Mouse (Mus musculus): ENCODE data around the gene Tagap. TPM values are rescaled to one million over a fixed set of nuclear protein-coding genes. Genes with fewer than 3 reads are reported as not detected.
A peak's percentile ranks its signal among the peaks of the same experiment; 100 is the strongest.
"Not testable (repeated sequence)": the region's sequence is repeated elsewhere in the genome, so short reads cannot be mapped to it uniquely, and the experiment has no call there.

The Tagap gene
- polyA plus RNA-seq, 1 experiment: 8.7 TPM

DNA sequence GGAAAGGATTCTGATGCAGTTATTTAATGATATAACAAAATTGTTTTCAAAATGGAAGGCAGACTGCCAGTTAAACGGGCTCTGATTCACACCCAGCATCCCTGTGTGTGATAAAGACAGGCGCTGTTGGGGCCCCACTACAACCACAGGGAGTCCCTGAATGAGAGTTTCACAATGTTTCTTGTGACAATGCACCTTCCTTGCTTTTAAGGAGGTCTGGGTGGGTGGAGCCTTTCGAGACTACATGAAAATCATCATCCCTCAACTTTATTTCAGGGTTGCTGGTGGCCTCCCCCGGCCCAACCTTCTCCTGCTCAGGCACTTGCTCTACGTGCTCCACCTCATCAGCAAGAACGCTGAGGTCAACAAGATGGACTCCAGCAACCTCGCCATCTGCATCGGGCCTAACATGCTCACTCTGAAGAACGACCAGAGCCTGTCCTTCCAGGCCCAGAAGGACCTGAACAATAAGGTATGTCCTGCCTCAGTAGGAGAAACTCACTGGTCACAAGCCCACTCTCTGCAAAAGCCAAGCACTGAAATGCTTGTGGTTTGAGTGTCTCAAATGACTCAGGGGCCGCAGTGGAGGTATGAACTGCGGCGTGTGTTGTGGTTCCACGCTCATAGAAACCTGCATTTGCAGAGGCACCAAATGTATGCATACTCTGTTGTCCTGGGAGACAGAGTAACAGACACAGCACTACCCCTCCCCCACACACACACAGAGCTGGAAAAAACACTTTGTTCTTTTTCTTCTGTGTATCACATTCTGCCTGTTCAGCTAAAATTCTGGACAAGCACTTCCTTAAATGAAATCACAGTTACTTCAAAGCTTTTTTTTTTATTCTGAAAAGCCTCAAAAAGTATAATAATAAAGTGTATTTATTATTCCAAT is 5.5 kb downstream of the Tagap start:
- 74% methylated on average over 13 of the region's 13 CpGs for WGBS
- no peak for TF ChIP-seq POLR2A (IDR thresholded peaks at IDR 0.05; ENCODE audit: borderline replicate concordance, control insufficient read depth, low read depth, low read length)
- no peak for TF ChIP-seq CTCF (IDR thresholded peaks at IDR 0.05; ENCODE audit: control insufficient read depth, insufficient read depth, low read length)

GRCm38 (mm10) chr17:7932121-7932520 is 6.3 kb downstream of the Tagap start:
- H3K4me1 ChIP-seq (ENCODE audit: control insufficient read depth, insufficient read depth, low read length); H3K27ac ChIP-seq (ENCODE audit: control insufficient read depth, insufficient read depth, low read depth, low read length, poor library complexity); H3K4me3 ChIP-seq (replicated peaks; ENCODE audit: control insufficient read depth, low read depth, low read length): not testable (repeated sequence)
- 82% methylated on average over 7 of the region's 8 CpGs for WGBS

More for the DNA sequence above, 5.5 kb downstream of the Tagap start:
- Histone ChIP-seq H3K27ac (ENCODE audit: control insufficient read depth, insufficient read depth, low read depth, low read length, poor library complexity) (no peak overlapping the region), H3K4me3 (replicated peaks; ENCODE audit: control insufficient read depth, low read depth, low read length) (no peak overlapping the region), H3K4me1 (ENCODE audit: control insufficient read depth, insufficient read depth, low read length) (no peaks in the 10 kb centered on the region; the same call in 1 of the 2 replicates)

DNA sequence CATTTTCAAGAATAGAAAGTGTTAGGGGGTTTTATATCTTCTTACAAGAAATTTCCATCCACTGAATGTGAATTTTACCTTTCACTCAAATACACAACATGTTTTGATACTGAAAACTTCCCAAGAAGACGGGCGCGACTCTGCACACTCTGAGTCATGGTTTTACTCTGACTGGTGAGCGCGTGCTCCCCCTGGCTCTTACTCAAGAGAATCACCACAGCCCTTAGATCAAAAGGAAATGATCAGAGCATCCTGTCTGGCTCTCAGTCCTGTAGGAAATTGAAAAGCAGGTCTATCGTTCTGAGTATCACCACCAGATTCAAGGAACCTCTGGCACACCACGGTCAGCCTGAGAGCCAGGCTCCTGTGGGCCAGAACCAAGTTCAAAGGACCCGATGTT is 13.8 kb downstream of the Tagap start:
- WGBS: 14% methylated on average over 8 of the region's 8 CpGs
- TF ChIP-seq CTCF (IDR thresholded peaks at IDR 0.05; ENCODE audit: control insufficient read depth, insufficient read depth, low read length) (peak; percentile 64), POLR2A (IDR thresholded peaks at IDR 0.05; ENCODE audit: borderline replicate concordance, control insufficient read depth, low read depth, low read length) (no peak)
- H3K27ac ChIP-seq (ENCODE audit: control insufficient read depth, insufficient read depth, low read depth, low read length, poor library complexity): no peak overlapping the region
- no peak overlapping the region for H3K4me3 ChIP-seq (replicated peaks; ENCODE audit: control insufficient read depth, low read depth, low read length)
- H3K4me1 ChIP-seq (ENCODE audit: control insufficient read depth, insufficient read depth, low read length): no peaks in the 10 kb centered on the region

DNA sequence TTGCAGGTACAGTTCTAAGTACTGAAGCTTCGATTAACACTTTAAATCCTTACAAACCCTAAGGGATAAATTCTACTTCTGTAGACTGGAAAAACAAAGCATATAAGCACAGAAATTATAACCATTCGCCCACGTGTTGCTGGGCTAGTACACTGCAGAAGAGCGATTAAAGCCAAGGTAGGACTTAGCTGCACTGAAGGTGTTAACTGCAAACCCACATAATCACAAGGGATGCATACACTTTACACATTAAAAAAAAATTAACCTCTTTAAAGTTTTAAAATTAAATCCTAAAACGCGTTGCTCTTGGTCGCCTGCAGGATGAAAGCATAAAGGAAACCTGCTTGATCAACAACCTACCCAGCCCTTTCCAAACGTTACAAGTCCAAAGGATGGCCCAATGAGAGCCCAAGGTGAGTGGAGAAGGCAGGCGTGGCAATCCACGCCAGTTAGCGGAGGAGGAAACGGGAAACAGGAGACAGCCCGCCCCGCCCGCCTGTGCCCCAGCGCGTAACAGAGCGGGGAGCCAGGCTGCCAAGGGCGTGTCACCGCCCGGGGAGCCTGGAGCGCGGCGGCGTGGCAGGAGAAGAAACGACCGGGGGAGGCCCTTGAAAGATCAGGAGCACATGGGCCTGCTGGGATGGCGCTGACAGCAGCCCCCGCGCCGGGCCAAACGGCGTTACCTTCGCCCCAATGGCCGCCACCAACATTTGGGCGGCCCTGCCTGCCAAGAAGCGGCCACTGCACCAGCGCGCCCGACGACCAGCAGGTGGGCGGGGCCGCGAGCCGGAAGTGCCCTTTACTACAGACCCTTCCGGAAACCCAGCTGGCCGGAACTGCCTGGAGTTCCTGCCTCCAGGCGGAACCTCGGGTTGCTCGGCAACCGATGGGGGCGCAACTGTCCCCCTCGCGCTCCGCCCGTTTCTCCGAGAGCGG is 19.6 kb downstream of the Tagap start, which contains the start of gene Rsph3a:
Gene Rsph3a (plus strand): TSS at position 498 of the 936 bp plus-strand sequence.
- H3K4me3 ChIP-seq (replicated peaks; ENCODE audit: control insufficient read depth, low read depth, low read length): peak within 1 kb of the TSS; percentile 90
- not testable (repeated sequence) for H3K4me1 ChIP-seq (ENCODE audit: control insufficient read depth, insufficient read depth, low read length)
- peak within 1 kb of the TSS; percentile 95 for H3K27ac ChIP-seq (ENCODE audit: control insufficient read depth, insufficient read depth, low read depth, low read length, poor library complexity)
- peak; percentile 60; the same call in 1 of the 2 replicates for TF ChIP-seq POLR2A (IDR thresholded peaks at IDR 0.05; ENCODE audit: borderline replicate concordance, control insufficient read depth, low read depth, low read length)
- 1% methylated on average over 58 of the region's 58 CpGs for WGBS

- WGBS: 2% methylated on average over 19 of the region's 27 CpGs
- peak overlapping the region; percentile 59 for H3K27ac ChIP-seq (ENCODE audit: control insufficient read depth, insufficient read depth, low read depth, low read length, poor library complexity)
- peak overlapping the region; percentile 90 for H3K4me3 ChIP-seq (replicated peaks; ENCODE audit: control insufficient read depth, low read depth, low read length)
- not testable (repeated sequence) for H3K4me1 ChIP-seq (ENCODE audit: control insufficient read depth, insufficient read depth, low read length)
These were observed 20.3 kb downstream of the Tagap start for GRCm38 (mm10) chr17:7946053-7946627.

DNA sequence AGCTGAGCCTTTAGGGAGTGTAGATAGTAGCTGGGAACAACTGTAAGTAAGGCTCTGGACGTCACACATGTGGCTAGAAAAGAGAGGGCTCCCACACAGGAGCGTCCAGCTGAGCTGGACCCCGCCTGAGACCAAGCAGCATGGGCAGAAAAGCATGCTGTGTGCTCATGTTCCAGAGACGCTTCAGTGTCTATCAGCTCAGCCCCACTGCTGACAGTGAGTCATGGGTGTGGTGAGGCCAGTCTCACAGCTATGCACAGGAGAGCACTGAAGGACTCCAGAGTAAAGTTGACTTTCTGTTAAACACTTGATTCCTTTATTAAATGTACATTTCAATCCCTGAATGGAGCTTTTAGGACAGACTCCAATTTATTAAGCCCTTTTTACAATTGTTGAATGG is 25.5 kb downstream of the Tagap start:
- H3K4me3 ChIP-seq (replicated peaks; ENCODE audit: control insufficient read depth, low read depth, low read length); H3K27ac ChIP-seq (ENCODE audit: control insufficient read depth, insufficient read depth, low read depth, low read length, poor library complexity); H3K4me1 ChIP-seq (ENCODE audit: control insufficient read depth, insufficient read depth, low read length): not testable (repeated sequence)
- WGBS: no CpG with 5 or more reads among the region's 4 CpGs

- H3K4me1 ChIP-seq (ENCODE audit: control insufficient read depth, insufficient read depth, low read length); H3K4me3 ChIP-seq (replicated peaks; ENCODE audit: control insufficient read depth, low read depth, low read length); H3K27ac ChIP-seq (ENCODE audit: control insufficient read depth, insufficient read depth, low read depth, low read length, poor library complexity): not testable (repeated sequence)
- WGBS: 76% methylated on average over 9 of the region's 9 CpGs
These were observed 31.4 kb downstream of the Tagap start for GRCm38 (mm10) chr17:7957242-7957641.

GRCm38 (mm10) chr17:7963333-7963732 is 37.5 kb downstream of the Tagap start:
- not testable (repeated sequence) for H3K4me3 ChIP-seq (replicated peaks; ENCODE audit: control insufficient read depth, low read depth, low read length); H3K4me1 ChIP-seq (ENCODE audit: control insufficient read depth, insufficient read depth, low read length); H3K27ac ChIP-seq (ENCODE audit: control insufficient read depth, insufficient read depth, low read depth, low read length, poor library complexity)
- 55% methylated on average over 4 of the region's 4 CpGs for WGBS

DNA sequence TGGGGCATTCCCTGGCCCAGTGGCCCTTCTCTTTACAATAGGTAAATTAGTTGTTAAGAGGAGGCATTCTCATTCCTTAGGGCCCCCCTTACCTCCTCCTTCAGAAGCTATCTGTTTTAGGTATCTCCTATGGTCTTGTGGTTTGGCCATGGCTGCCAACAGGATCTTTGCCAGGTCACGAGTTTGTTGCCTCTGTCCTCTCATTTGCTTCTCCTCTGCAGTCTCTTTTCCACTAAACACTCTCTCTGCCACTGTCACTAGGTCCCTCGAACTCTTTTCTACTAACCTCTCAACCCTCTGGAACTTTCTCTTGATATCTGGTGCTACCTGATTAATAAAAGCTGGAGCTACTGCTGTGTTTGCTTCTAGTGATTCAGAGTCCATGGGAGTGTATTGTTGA is 38.6 kb downstream of the Tagap start:
- H3K4me3 ChIP-seq (replicated peaks; ENCODE audit: control insufficient read depth, low read depth, low read length); H3K27ac ChIP-seq (ENCODE audit: control insufficient read depth, insufficient read depth, low read depth, low read length, poor library complexity); H3K4me1 ChIP-seq (ENCODE audit: control insufficient read depth, insufficient read depth, low read length): not testable (repeated sequence)
- WGBS: 25% methylated on average over 2 of the region's 2 CpGs

GRCm38 (mm10) chr17:7968490-7968889 is 42.7 kb downstream of the Tagap start:
- not testable (repeated sequence) for H3K27ac ChIP-seq (ENCODE audit: control insufficient read depth, insufficient read depth, low read depth, low read length, poor library complexity); H3K4me3 ChIP-seq (replicated peaks; ENCODE audit: control insufficient read depth, low read depth, low read length); H3K4me1 ChIP-seq (ENCODE audit: control insufficient read depth, insufficient read depth, low read length)
- 92% methylated on average over 5 of the region's 5 CpGs for WGBS

GRCm38 (mm10) chr17:7969782-7970181 is 44.0 kb downstream of the Tagap start:
- H3K4me3 ChIP-seq (replicated peaks; ENCODE audit: control insufficient read depth, low read depth, low read length); H3K27ac ChIP-seq (ENCODE audit: control insufficient read depth, insufficient read depth, low read depth, low read length, poor library complexity); H3K4me1 ChIP-seq (ENCODE audit: control insufficient read depth, insufficient read depth, low read length): not testable (repeated sequence)
- 59% methylated on average over 2 of the region's 6 CpGs for WGBS

GRCm38 (mm10) chr17:7983484-7983883 is 57.7 kb downstream of the Tagap start:
- H3K4me3 ChIP-seq (replicated peaks; ENCODE audit: control insufficient read depth, low read depth, low read length); H3K4me1 ChIP-seq (ENCODE audit: control insufficient read depth, insufficient read depth, low read length); H3K27ac ChIP-seq (ENCODE audit: control insufficient read depth, insufficient read depth, low read depth, low read length, poor library complexity): not testable (repeated sequence)
- 63% methylated on average over 1 of the region's 2 CpGs for WGBS
